In the genomic region with DNA sequence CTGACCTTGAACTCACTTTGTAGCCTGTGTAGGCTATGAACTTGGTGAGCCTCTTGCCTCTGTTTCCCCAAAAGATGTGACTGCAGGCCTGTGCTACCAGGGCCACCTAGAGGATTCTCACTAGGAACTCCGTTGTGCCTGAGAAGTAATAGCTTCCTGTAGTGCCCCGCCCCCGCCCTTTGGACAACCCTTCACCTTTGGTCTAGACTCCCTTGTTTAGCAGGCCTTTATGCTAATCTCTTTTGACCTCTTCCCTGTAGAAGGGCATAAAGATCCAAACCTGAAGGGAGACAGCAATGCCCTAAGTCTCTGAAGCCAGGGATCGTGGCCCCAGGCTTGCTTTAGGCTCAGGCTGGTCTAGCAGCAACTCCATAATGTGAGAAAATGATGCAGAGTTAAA, we compare ENCODE assay signal across 12 mouse cellular contexts. TPM values are rescaled to one million over a fixed set of nuclear protein-coding genes. Genes with fewer than 3 reads are reported as not detected.
"Had no signal": no experiment of that assay in that cellular context is flagged by ENCODE, and none has a peak within 500 bp of the region (broad histone marks: within the 10 kb centered on the region; RNA-seq: fewer than 3 reads in every experiment).

No protein-coding gene starts in this region.

- H3K36me3 ChIP-seq: limb, embryonic 13.5 days; liver, embryonic 15.5 days had no signal

- H3K4me2 ChIP-seq: limb, embryonic 13.5 days; liver, embryonic 15.5 days; lung, embryonic 14.5 days; midbrain, embryonic 11.5 days had no signal

- H3K4me3 ChIP-seq: layer of hippocampus, adult 2 months; limb, embryonic 13.5 days; liver, embryonic 15.5 days; megakaryocyte, embryonic 14.5 days had no signal

- H3K9me3 ChIP-seq: limb, embryonic 13.5 days; liver, embryonic 15.5 days; megakaryocyte, embryonic 14.5 days had no signal

- DNase-seq: right cerebral cortex, postnatal 25 days had no signal

- H3K27ac ChIP-seq: layer of hippocampus, adult 2 months; limb, embryonic 13.5 days; liver, embryonic 15.5 days had no signal

- H3K27me3 ChIP-seq: limb, embryonic 13.5 days; liver, embryonic 15.5 days had no signal

- H3K4me1 ChIP-seq: limb, embryonic 13.5 days; megakaryocyte, embryonic 14.5 days had no signal

- H3K9ac ChIP-seq: limb, embryonic 13.5 days; liver, embryonic 15.5 days; lung, embryonic 14.5 days had no signal

- ATAC-seq: midbrain, embryonic 16.5 days had no signal

RNA-seq across cellular contexts. Expression of gene 4930579F01Rik, which starts 28.9 kb away (rescaled TPM):
- total RNA-seq: layer of hippocampus, adult 2 months; layer of hippocampus, postnatal 10 days; left cerebral cortex, postnatal 4 days had no signal
- polyA plus RNA-seq: liver, embryonic 15.5 days; midbrain, embryonic 11.5 days; midbrain, embryonic 16.5 days; neural tube, embryonic 14.5 days; thymus, adult 2 months had no signal
